Mouse (Mus musculus) c-Kit-positive CD71-negative TER-119-negative erythroid progenitor cells, embryonic 14.5 days (primary cell): Measurements from ENCODE around the gene Pcgf1.

Source experiments
- DNase-seq: peaks from one replicate; pipeline ENCODE4 v3.0.0-alpha.2; 2013; ENCODE audit warnings: low read depth

The Pcgf1 gene

DNA sequence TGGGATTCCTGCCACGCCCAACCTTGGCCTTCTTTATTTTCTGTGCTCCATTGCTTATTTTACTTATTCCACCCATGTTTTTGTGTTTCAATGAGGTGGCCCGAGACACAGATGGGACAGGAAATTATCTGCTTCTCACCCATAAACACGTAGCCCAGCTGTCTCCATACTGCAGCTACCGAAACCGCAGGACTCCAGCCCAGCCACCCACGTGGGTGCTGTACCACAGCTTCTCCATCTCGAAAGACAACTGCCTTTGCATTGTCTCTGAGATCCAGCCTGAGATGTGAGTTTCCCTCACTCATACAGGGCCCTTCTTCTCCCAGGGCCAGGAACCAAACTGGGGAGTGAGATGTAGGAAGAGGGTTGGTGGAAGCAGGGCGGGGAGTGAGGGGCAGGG is 11.7 kb upstream of the Pcgf1 start:
- DNase-seq: no peak

DNA sequence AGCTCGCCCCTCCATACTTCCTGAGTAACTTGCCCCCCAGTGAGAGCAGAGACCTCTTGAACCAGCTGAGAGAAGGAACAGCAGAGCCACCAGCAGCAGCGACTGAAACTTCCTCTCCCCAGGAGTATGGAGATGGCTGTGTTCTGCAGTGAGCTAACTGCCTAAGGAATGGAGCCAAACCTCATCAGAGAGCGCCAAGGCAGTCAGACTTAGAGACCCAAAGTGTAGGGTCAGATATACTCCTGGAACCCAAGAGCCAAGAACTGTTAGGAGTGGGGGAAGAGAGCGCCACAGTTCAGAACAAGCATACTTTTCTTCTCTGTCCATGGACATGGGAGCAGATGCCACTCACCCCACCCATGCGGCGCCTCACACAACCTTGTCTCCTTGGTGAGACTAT is 11.2 kb upstream of the Pcgf1 start:
- DNase-seq: no peak

DNA sequence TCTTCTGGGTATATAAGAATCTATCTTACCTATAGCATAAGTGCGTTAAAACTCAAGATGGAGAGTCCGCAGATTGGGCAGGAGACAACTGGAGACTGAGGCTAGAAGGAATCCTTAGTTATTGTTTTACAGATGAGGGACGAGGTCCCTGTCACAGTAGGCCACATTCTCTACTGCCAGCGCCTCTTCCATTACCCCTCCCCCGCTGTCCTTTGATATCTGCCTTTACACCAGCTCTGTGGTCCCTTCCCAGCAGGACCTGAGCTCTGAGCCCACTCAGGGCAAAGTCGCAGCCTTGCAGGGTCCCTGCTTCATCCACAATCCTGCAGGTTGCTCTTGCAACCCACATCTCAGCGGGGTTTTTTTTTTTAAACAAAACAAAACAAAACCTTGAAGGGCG is 9.4 kb upstream of the Pcgf1 start:
- DNase-seq: no peak

DNA sequence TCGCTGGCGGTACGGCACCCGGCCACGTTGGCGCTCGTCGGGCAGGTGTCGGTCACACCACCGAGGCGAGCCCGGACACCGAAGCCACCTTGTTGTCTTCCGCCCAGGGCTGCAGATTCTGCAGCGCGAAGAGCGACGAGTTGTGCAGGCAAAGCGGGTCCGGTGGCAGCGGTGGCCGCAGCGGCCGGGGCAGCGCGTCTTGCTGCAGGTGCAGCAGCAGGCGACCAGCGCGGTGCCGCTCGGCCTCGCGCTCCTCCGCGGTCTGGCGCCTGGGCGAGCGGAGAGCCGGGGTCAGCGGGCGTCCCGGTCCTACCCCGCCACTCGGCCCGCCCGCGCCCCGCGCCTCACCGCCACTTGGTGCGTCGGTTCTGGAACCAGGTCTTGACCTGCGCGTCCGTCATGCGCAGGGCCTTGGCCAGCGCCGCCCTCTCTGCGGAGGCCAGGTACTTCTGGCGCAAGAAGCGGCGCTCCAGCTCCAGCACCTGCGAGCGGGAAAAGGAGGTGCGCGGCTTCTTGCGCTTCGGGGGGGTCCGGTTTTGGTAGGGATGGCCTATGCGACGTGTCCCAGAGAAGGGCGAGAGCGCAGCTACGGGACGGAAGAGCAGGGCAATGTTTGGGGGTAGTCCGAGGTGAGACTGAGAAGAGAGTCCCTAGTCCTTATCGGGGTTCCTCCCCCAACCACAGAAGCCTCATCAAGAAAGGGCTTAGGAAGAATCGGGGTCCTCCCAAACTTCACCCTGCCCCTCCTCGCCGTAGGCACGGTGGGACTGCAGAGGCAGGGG is 8.8 kb upstream of the Pcgf1 start:
- DNase-seq: no peak

DNA sequence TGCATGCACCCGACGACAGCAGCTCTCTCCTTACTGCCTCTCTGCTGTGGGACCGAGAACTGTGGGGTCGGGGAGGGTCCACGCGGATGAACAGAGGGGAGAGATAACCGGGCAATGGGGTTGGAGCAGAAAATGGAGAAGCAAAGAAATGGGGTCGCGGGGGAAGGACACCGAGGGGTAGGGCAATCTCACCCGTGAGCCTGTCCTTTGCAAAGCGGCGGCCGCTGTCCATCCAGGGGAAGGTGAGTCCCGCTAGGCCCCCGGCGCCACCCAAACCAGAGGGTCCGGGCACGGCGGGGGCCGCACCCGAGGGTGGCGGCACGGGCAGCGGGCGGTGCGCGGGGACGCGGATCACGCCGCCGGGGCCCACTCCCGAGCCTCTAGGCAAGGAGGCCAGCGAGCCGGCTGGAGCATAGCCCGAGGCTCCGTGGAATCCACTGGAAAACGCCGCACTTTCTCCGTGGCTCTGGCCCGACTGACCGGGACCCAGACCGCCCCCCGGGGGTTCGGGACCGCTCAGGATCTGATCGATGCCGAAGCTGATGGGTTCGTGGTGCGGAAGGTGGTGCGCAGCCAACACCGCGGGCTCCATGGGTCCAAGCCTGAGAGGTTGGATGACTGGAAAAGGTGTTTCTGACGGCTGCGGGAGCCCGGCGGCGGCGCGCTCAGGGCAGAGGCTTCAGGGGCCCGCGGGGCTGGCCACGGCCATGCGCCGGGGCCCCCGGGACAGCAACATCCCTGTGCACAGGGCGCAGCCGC is 8.0 kb upstream of the Pcgf1 start:
- DNase-seq: no peak

DNA sequence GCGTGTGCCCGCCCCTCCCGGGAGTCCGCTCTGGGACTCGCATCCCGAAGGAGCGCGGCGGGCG is 7.6 kb upstream of the Pcgf1 start, which contains the start of gene Tlx2:
Tlx2 (minus strand) TSS at position 47 of the 64 bp plus-strand sequence.
- no peak for DNase-seq

DNA sequence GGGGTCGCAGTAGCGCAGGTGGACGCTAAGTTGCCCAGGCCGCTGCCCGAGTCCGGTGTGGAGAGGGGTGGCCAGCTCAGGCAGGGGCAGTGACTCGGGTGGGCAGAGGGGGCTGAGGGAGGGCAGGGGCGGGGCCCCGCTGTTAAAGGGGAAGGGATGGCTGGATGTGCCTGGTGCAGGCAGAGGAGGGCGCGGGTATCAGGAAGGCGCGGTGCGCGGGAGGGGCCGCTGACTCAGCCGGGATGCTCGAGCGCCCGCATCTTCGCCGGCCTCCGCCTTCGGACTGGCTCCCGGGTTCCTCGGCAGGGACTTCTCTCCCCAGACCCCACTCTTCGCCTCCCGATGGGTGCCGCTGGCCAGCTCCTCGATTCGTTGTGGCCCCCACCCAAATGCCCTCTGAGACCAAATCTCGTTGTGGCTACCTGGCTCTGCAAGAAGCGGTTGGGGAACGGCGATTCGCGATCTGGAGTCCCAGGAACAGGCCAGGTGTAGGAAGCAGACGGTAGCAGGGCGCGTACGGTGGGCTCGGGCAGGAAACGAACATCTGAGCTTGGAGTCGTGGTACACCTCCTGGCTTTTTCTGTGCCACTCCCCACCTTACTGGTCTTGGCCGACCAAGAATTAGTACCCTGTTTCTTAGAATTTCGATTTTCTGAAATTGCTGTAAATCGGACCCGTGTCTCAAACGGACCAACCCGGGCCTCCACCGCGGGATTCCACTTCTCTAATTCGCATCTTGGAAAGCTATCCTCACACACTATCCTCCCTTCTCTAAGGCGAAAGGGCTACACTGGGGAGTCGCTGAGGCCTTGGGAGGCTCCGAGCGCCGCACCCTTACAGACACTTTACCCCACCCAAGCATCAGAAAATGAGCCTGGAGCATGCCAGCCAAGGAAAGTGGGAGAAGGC is 7.1 kb upstream of the Pcgf1 start:
- DNase-seq: no peak

DNA sequence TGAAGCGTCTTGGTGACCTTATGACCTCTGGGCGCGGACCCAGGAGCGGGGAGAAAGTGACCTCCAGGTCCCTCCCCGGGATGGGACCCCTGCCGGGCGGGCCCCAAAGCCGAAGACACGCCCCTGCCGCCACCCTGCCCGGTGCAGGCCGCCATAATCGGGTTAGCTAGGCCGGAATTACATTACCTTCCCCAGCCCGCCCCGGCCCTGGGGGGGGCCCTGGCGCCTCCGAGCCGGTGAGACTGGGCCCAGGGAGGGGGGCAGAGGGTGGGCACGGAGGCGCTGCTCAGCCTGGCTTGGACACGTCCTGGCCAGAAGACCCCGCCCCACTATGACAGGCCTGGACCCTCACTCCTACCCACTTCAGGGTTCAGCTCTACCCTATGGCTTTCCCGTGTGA is 6.4 kb upstream of the Pcgf1 start:
- no peak for DNase-seq

DNA sequence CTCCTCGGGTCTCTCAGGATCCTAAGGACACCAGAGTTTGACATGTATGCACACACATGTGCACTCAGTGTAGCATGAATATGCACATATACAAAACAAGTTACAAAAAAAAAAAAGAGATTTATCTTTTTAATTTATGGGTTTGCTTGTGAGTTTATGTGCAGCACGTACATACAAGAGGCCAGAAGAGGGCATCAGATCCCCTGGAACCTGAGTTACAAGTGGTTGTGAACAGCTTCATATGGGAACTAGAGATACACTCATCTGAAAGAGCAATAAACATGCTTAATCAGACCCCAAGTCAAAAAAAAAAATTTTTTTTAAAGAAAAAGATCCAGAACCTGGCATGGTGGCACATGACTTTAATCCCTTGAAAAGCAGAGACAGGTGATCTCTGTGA is 2.7 kb upstream of the Pcgf1 start:
- no peak for DNase-seq

DNA sequence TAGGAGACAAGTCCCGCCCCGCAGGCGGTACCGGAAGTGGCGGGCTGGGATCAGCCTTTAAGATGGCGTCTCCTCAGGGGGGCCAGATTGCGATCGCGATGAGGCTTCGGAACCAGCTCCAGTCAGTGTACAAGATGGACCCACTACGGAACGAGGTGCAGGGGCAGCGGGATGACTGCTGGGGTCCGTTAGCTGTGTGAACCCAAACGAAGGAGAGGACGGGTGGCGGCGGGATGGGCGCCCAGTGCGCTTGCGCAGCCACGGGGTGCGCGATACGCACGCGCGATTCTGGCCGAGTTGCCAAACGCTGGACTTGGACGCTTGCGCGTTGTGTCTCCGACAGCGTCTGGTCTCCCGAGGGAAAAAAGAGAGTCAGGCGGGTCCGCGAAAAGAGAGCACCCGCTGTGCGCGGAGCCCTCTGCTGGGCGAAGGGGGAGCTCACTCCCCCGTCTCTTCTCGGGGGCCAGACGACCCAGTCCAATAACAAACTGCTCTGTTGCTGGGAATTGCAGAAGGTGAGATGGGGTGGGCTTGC is 722 bp downstream of the Pcgf1 start:
- peak; percentile 83 for DNase-seq

DNA sequence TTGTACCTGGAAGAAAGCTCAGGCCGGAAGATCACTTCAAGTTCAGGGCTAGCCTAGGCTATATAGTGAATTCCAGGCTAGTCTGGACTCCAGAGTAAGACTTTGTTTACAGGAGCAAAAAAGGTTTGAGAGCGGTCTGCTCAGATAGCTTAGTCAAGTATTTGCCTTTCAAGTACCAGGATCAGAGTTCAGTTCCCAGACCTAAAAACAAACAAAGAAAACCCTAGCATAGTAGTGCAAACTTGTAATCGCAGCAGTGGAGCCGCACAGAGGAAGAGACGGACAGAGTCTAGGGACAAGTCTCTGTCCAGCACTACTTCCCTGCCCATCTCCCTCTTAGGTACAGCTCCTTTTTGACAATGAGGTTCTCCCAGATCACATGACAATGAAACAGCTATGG is 2.5 kb downstream of the Pcgf1 start:
- no peak for DNase-seq

DNA sequence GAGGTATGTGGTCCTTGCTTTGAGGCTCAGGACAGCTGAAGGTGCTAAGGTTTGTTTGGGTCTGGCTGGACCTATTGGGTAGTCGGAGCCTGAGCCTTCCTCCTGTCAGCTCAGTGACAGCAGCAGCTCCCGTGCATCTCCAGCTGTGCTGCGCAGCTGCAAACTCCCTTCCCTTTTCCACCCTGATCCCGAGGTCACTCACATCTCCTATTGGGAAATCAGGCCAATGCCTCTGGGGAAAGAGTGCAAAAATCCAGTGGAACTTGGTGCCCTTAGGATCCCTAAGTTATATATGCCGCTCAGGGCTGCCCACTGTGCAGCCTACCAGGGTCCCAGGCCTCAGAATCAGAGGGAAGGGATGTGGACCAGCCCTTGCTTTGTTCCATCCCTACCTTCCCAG is 5.8 kb downstream of the Pcgf1 start:
- DNase-seq: no peak

DNA sequence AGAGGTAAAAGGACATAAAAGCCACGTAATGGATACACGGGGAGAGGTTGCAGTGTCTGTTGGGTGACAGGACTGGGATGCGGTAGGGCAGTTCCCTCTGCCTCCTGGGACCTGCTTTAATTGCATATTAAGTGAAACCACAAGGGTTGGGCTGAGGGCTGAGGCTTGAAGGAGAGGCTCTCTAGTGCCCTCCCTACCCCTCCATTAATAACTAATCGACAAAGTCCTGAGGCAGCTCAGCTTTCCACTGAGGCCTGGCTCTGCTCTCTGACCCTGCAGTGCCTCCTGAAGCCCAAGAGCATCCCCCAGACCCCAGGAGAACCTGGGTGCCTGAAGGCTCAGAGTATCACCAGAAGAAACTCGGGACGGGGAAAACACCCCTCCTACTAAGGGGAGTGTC is 6.8 kb downstream of the Pcgf1 start:
- DNase-seq: no peak

DNA sequence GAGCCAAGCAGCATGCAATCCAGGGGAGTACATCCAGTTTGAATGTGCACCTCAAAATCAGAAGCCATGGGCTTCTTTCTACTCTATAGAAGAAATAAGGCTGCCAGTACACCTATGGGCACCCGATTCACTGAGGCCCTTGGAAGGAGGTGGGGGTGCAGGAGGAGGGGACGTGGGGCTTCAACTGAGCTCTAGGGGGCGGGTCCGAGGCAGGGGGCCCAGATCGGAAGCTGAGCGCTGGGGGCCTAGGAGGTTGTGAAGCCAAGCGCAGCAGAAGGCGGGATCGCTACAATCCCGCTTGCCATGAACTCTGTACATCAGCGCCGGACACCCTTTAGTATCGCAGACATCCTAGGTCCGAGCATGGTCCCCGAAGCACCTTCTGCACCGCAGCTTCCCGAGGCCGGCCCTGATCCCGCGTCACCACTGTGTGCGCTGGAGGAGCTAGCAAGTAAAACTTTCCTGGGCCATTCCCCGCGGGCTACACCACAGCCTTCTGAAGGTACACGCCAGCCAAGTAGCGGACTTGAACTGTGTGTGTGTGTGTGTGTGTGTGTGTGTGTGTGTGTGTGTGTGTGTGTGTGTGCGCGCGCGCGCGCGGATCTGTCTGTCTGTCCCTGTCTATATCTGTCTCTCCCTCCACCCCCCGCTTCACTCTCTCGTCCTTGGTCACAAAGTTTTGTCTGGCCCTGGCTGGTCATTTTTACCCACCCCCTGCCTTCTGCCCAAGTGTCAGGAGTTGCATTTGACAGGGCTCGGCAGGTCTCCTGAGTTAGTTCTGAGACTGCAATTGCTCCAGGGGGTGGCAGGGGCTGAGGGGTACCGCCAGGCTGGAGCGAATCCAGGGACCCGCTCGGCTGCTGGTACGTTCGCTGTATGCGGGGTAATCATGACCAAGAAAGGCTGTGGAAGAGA is 8.7 kb downstream of the Pcgf1 start, which contains the start of gene Lbx2:
Lbx2 (plus strand) TSS at position 247 of the 915 bp plus-strand sequence.
- DNase-seq: no peak

DNA sequence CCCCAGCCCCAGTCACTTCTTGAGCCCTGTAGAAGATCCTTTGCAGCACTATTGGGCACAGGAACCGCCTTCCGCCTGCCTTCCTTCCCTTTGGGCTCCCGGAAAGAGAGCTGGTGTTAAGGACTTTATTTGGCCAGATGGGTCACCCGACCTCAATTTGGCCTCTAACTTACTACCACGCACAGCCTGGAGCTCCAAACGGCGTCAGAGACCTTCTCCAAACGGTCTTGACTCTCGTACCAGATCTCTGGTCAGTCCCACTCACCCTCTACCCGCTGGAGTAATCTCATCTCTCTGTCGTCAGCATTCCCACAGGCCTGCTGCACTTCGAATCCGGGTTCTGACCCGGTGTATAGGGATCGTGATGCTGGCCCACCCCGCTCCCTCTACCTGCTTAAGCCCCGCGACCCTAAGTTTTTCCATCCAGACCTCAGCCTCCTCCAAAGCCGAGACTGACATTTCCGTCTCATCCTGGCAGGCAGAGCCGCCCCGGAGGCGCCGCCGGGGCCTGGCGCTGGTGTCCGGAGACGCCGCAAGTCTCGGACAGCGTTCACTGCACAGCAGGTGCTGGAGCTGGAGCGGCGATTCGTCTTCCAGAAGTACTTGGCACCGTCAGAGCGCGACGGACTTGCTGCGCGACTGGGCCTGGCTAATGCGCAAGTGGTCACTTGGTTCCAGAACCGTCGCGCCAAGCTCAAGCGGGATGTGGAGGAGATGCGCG is 9.7 kb downstream of the Pcgf1 start:
- no peak for DNase-seq

DNA sequence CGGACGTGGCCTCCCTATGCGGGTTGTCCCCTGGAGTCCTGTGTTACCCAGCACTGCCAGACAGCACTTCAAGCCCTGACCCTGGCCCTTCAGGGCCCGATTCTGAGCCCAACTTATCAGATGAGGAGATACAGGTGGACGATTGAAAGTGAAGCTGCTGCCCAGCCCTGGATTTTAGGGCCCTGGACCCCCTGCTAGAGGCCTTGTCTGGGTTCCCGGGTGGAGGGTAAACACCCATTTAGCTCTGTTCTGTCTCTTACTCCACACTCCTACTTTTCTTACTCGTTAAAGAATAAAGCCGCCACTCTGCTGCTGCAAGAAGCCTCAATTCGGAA is 10.2 kb downstream of the Pcgf1 start:
- no peak for DNase-seq

DNA sequence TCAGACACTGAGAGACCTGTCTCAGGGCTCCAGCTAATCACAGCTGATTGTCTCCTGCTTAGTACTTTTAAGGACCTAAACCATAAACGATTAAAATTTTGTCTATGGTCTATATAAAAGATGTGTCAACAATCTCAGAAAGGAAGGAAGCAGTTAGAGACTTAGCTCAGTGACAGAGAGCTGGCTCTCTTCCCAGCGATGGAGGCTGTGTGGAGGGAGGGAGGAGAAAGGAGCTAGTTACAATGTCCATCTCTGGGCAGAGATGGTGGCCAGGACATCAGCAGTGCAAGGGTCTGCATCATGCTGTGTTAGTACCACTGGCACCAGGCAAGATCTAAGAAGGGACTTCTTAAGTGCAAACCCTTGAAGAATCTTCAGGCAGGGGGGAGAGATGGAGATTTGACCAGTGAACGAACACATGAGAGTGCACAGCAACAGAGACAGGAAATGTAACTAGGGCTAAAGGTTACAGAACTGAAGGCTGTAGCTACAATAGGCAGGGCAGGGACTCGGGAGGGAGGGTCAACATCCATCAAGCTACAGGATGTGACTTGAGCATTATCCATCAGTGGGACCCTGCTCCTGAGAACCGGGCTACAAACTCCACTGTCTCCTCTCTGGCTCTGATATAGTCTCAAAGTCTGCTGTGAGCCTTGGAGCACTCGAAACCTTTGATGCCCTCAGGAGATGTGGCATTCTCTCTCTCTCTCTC is 14.9 kb downstream of the Pcgf1 start:
- no peak for DNase-seq

DNA sequence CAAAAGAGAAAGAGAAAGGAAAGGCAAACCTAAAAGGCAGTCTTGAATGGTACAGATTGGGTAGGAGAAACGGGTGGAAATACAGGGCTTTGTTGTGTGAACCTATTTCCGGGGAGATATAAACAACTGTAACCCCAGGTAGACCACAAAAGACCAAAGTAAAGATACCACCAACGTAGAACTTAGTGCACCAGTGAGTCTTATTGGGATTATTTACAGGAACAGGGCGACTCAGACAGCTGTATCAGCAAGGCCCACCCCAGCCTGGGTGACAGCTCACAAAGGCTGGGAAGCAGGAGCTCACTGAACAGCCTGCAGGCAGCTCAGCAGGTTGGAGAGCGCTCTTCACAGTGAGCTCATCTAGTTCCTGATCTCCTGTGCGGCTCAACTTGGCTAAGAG is 18.3 kb downstream of the Pcgf1 start:
- no peak for DNase-seq

DNA sequence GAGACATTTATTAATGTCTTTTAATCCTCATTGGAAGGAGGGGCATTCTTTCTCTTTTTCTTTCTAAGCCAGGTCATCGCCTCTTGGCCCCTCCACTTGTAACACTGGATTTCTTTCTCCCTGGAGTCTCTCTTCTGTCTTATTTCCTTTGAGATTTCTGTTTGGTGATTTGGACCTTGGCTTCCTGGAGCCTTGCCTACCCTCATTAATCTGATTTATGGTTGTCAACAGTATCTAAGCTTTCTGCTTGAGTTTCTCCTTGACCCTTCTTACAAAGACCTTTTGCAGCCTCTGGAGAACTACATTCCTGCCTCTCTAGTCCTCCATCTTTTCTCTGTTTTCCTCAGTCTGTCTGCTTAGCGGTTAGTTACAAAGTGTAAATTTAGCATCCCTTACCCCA is 20.7 kb downstream of the Pcgf1 start:
- no peak for DNase-seq

DNA sequence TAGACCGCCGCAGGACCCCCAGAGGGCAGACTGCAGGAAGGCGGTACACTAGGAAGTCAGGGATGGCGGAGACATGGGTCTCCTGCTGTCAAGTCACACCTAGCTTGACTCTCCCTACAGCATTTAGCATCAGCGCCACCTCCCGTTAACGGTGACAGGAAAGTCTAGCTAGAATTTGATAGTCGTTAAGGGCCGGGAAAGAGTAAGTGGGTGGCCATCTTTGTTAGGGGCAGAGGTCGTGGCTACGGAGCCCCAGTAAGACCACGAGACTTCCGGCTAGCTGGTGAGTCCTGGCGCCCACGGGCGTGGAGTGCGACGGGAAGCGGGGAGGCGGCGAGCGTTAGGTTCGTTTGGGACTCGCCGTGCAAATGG is 23.6 kb downstream of the Pcgf1 start, which contains the start of the genes Ccdc142 and Gm42688:
Ccdc142 (plus strand) TSS at position 286 of the 372 bp plus-strand sequence.
Gm42688 (plus strand) TSS at position 302 of the 372 bp plus-strand sequence.
- DNase-seq: peak; percentile 75
